Mouse (Mus musculus): ENCODE measurements around the gene Mark4. TPM values are rescaled to one million over a fixed set of nuclear protein-coding genes. Genes with fewer than 3 reads are reported as not detected.

The Mark4 gene
- total RNA-seq, 2 experiments from 2014 or later: 17.1 to 17.9 TPM

DNA sequence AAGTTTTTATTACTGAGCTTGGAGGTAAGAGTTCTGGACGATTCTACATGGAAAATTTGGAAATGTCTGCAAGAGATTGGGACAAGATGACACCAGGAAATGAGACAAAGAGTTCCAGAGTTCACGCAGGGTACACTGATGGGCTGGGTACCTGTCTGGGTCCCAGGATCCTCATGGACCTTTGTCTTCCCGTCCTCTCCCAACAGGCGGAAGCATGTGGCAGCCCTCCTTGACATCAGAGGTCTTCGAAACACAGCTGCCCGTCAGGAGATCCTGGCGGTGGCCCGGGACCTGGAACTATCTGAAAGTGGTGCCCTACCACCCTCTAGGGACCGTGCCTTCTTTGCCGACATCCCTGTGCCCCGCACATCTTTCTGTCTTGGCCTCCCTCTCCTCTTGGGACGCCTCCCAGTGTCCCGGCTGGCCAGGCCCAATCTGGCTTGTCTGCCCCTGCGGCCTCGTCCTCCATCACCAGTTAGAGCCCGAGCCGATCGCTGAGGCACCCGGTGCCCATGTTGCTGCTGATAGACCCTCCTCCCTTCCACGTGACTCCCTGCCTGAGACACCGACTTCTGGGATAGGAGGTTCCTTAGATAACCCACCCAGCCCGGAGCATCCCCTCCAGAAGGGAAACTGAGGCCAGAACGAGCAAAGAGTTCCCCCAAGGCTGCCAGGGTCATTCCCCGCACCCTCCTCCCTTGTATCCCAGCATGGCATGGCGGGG, 36.3 kb upstream of the Mark4 start:
- TF ChIP-seq CTCF (IDR thresholded peaks at IDR 0.05): no peak
- Histone ChIP-seq H3K4me3 (no peak overlapping the region), H3K27ac (peak overlapping the region; percentile 46; the same call in 1 of the 2 replicates)
- no peak for DNase-seq
- intact Hi-C loops (cut with DNase I): no loop called here

DNA sequence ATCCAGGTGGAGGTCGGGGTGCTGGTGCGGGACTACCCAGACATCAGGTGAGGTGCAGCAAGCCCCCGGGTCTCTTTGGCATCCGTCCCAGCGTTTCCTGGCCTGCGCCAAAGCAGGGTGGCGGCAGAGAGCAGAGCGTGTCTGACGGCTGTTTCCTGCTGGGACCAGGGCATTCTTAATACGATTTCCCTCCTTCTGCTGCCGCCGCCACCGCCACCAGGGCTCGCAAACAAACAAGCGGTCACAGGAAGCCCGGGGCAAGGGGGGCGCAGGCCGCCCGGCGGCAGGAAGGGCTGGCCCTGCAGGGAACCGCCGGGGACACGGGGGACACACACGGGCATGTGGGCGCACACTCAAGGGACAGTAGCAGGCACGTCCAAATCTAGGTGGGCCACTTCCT, 33.1 kb upstream of the Mark4 start:
- peak; percentile 43 for DNase-seq
- peak; percentile 19; the same call in 1 of the 2 replicates for TF ChIP-seq CTCF (IDR thresholded peaks at IDR 0.05)
- H3K4me3 ChIP-seq: peak overlapping the region; percentile 47; the same call in 1 of the 2 replicates
- intact Hi-C loops (cut with DNase I): no loop called here
- peak overlapping the region; percentile 56 for H3K27ac ChIP-seq

DNA sequence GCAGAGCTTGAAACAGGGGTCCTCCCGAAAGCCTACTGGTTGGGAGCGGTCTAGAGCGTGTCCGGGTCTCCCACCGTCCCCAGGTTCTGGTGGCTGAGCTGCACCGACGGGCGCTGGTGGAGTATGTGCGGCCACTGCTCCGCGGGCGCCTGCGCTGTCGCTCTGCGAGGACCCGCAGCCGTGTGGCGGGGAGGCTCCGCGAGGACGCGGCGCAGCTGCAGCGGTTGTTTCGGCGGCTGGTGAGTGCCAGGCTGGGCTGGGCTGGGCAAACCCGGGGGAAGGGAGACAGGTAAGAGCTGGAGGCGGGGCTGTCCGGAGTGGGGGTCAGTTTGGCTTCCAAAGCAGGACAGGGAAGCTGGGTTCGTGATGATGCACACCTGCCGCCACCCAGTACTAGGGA, 30.9 kb upstream of the Mark4 start:
- H3K4me3 ChIP-seq: no peak overlapping the region

DNA sequence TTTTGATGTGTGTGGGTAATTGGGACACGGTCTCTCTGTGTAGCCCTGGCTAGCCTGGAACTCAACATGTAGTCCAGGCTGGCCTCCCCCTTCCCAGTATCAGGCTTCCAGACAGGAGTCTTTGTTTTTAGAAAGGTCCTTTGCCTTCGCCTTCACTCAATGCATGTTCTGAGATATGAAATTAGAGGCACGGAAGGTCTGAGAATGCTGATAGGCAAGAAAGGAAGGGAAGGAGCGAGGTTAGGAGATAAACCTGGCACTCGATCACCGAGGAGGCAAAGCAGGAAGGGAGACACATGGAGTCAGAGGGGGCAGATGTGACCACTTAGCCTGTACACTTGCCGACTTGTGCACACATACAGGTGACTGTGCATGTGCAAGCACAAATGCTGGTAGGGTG, 27.9 kb upstream of the Mark4 start:
- DNase-seq: no peak
- H3K27ac ChIP-seq: no peak overlapping the region
- intact Hi-C loops (cut with DNase I): no loop called here
- TF ChIP-seq CTCF (IDR thresholded peaks at IDR 0.05): no peak
- no peak overlapping the region for H3K4me3 ChIP-seq

More for the DNA sequence above, 30.9 kb upstream of the Mark4 start:
- intact Hi-C loops (cut with DNase I): no loop called here
- DNase-seq: no peak
- no peak for TF ChIP-seq CTCF (IDR thresholded peaks at IDR 0.05)
- no peak overlapping the region for H3K27ac ChIP-seq

DNA sequence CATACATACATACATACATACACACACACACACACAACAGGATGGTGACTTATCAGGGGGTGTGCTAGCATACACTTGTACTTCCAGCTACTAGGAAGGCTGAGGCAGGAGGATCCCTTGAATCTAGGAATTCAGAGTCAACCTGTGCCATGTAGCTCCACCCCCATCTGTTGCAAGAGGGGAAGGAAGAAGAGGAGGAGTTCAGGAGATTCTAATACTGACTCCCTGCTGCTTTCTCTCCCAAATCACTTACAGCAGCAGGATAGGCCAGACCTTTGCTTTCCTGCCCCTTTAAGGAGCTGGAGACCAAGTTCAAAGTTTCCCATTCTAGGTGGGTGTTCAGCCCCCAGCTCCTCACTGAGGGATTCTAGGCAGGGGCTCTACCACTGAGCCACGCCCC, 26.9 kb upstream of the Mark4 start:
- intact Hi-C loops (cut with DNase I): no loop called here
- no peak for DNase-seq
- Histone ChIP-seq H3K27ac (no peak overlapping the region), H3K4me3 (no peak overlapping the region)
- no peak for TF ChIP-seq CTCF (IDR thresholded peaks at IDR 0.05)

DNA sequence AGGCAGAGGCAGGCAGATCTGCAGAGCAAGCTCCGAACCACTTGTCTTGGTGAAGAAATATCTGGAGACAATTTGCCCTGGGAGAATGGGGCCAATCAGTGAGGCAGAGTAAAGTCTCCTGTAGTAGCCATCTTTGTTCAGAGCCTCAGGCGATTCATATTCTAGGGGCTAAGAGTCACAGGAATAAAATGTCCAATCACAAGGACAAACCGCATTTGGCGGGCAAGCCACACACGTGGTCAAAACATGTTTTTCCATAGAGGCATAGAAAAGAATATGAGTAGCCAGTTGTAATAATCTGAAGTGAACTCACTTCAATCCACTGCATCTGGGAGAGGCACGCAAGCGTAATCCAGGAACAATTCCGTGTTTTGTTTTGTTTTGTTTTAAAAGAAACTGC, 24.7 kb upstream of the Mark4 start:
- no peak for TF ChIP-seq CTCF (IDR thresholded peaks at IDR 0.05)
- no peak overlapping the region for H3K4me3 ChIP-seq
- intact Hi-C loops (cut with DNase I): no loop called here
- no peak overlapping the region for H3K27ac ChIP-seq
- DNase-seq: no peak

DNA sequence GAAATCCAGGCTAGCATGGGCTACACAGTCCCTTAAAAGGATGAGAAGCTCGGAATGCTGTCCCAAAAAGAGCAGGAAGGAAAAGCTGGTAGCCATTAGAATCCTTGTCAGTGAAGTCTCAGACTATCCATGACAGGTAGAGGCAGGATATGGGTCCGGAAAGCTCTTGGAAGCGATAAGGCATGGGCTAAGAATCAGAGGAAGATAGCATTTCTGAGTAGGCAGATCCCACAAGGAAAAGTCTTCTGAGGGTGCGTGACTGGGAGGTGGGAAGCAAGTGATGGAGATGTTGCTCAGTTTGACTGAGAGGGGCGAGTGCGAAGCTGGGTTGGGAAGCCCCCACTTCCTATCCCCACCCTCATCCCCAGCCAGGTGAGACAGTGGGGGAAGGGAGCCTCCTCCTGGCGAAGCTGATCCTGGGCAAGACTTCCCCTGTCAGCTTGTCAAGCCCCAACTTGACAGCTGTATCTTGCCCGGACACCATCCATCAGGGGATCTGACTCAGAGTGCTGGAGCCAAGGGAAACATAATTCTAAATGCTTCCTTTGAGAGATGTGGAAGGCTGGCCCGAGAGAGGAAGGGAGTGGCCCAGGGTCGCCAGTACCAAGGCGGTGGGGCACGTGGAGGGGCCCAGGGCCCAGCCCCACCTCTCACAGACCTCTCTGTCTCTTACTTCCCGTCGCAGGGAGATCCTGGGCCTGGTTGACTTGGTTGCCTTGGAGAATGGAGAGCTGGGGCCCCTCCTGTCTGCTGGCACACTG, 19.2 kb upstream of the Mark4 start:
- intact Hi-C loops (cut with DNase I): no loop called here
- no peak for TF ChIP-seq CTCF (IDR thresholded peaks at IDR 0.05)
- H3K4me3 ChIP-seq: no peak overlapping the region
- H3K27ac ChIP-seq: no peak overlapping the region
- DNase-seq: no peak

DNA sequence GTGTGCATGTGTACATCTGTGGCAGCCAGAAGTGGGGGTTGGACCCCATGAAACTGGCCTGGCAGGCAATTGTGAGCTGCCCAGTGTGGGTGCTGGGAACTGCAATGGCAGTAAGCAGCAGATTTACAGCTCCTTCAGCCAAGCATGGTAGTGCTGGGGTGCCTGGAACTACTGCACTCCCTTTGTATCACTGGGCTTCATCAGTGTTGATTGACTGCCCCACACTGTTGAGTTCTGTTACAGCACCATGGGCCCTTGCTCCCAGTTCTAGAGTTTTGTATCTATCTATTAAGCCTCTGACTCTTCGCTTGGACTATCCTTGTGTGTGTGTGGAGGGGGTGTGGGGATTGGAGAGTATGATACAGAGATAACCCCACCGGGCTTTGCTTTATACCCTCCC, 18.5 kb upstream of the Mark4 start:
- H3K4me3 ChIP-seq: no peak overlapping the region
- DNase-seq: no peak
- H3K27ac ChIP-seq: no peak overlapping the region
- intact Hi-C loops (cut with DNase I): no loop called here
- TF ChIP-seq CTCF (IDR thresholded peaks at IDR 0.05): peak; percentile 12; the same call in 1 of the 2 replicates

DNA sequence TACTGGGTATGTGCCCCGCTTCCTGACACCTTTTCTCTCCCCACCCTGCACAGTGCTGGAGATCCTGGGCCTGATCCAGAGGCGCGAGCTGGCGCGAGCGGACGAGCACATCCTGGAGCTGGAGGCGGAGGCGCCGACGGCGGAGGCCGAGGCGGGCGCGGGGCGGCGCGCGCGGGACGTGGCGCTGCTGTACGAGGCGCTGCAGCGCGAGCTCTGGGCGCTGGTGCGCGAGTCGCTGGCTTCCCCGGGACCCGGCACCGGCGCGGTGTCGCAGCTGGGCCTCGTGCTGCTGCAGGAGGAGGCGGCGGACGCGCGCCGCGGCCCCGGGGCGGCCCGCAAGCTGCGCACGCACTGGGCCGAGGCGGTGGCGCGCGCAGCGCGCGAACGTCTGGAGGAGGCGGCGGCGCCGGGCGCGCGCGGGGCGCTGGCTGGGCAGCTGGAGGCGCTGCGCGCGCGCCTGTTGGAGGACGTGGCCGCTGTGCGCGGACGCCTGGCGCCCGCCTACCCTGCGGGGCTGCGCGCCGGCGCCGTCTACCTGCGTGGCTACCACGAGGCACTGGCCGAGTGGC, 15.3 kb upstream of the Mark4 start:
- Histone ChIP-seq H3K27ac (peak overlapping the region; percentile 67), H3K4me3 (peak overlapping the region; percentile 78)
- TF ChIP-seq CTCF (IDR thresholded peaks at IDR 0.05): no peak
- peak; percentile 89 for DNase-seq
- intact Hi-C loops (cut with DNase I): no loop called here

DNA sequence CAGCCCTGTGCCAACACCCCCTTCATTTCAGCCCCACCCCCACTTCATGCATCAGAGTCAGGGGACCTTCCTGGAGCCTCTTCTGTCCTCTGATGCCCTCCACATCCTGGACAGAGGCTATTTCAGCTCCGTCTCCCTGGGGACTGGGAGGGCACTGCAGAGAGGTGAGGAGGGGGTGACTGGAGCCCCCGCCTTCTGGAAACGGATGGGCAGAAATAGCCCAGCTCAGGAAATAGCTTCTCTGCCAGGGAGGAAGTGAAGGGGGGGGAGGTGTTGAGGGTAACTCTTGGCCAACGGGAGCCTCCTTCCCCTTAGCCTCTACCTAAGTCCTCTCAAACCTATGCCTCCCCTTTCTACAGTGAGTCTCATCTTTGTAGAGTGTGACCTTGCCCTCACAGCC, 13.8 kb upstream of the Mark4 start:
- Histone ChIP-seq H3K27ac (0 out of 2 replicates have a peak overlapping the region, but pooled peaks have one; percentile 12), H3K4me3 (no peak overlapping the region)
- DNase-seq: no peak
- TF ChIP-seq CTCF (IDR thresholded peaks at IDR 0.05): no peak
- intact Hi-C loops (cut with DNase I): no loop called here

DNA sequence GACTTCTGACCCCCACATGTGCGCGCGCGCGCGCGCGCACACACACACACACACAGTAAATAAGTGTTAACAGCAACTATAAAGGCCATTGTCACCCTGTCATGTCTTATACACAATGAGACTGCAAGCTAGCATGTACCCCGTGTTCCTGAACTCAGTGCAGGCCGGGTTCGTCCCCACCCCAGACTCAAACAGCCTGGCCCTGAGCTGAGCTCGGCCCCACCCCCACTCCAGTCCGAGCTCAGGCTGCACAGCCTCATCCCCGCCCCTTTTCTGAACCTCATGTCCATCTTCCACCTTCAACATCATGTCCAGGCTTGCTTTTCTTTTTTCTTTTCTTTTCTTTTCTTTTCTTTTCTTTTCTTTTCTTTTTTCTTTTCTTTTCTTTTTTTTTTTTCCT, 11.7 kb upstream of the Mark4 start:
- Histone ChIP-seq H3K27ac (no peak overlapping the region), H3K4me3 (no peak overlapping the region)
- no peak for TF ChIP-seq CTCF (IDR thresholded peaks at IDR 0.05)
- no peak for DNase-seq
- intact Hi-C loops (cut with DNase I): no loop called here

DNA sequence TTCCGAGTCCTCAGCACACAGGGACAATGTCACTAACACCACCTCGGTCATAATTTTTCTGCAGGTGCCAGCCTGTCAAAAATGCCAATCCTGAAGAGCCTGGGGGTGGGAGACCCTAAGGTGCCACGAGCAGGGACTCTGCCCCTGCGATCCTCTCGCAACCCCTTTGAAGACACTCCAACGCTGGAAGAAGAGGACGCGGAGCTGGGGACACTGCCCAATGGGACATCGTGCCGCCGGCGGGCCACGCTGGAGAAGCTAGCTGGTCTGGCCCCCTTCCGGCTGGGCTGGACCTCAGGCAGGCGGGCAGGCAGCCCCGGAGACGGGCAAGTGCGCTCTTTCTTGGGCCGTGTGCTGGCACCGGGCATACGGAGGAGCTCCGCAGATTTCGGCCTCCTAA, 10.8 kb upstream of the Mark4 start:
- H3K4me3 ChIP-seq: no peak overlapping the region
- H3K27ac ChIP-seq: no peak overlapping the region
- DNase-seq: no peak
- intact Hi-C loops (cut with DNase I): no loop called here
- TF ChIP-seq CTCF (IDR thresholded peaks at IDR 0.05): no peak

DNA sequence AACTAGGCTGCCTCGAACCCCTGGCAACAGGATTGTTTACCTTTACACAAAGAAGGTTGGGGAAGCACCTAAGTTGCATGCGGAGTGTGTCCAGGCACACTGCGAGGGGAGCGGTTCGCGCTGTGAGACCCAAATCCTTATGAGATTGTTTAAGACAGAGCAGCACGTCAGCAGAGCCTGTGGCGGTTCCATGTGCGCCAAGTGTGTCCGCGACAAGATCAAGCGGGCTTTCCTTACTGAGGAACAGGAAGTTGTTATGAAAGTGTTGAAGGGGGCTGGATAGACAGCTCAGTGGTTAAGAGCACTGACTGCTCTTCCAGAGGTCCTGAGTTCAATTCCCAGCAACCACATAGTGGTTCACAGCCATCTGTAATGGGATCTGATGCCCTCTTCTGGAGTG, 9.7 kb upstream of the Mark4 start:
- H3K27ac ChIP-seq: no peak overlapping the region
- TF ChIP-seq CTCF (IDR thresholded peaks at IDR 0.05): no peak
- intact Hi-C loops (cut with DNase I): no loop called here

More for the DNA sequence above, 9.7 kb upstream of the Mark4 start:
- no peak for DNase-seq
- no peak overlapping the region for H3K4me3 ChIP-seq
